Mouse (Mus musculus) limb, embryonic 10.5 days (tissue): ENCODE data around the gene Baiap2l2. TPM values are rescaled to one million over a fixed set of nuclear protein-coding genes. Genes with fewer than 3 reads are reported as not detected.

ENCODE experiments used
- DNase-seq: peaks from one replicate; pipeline ENCODE4 v3.0.0-alpha.2; 2017; ENCODE audit warnings: low spot score
- H3K27ac ChIP-seq: fragments of 300-500 bp; sonication (generic); 2 replicates; pipeline ENCODE4 v1.5.1; 2016; ENCODE audit warnings: mild to moderate bottlenecking
- H3K27me3 ChIP-seq: fragments of 300-500 bp; sonication (generic); 2 replicates; pipeline ENCODE4 v1.6.1; 2016; ENCODE audit warnings: low read depth, mild to moderate bottlenecking; ENCODE audit not compliant: poor library complexity, severe bottlenecking
- H3K36me3 ChIP-seq: fragments of 300-500 bp; sonication (generic); 2 replicates; pipeline ENCODE4 v1.6.1; 2016; ENCODE audit warnings: mild to moderate bottlenecking, moderate library complexity
- H3K4me1 ChIP-seq: fragments of 300-500 bp; sonication (generic); 2 replicates; pipeline ENCODE4 v1.6.1; 2016
- H3K4me3 ChIP-seq: fragments of 300-500 bp; sonication (generic); 2 replicates; pipeline ENCODE4 v1.5.1; 2016; ENCODE audit warnings: mild to moderate bottlenecking, moderate library complexity
- H3K9me3 ChIP-seq: fragments of 300-500 bp; sonication (generic); replicated peaks from 2 replicates; pipeline ENCODE4 v1.6.1; 2016; ENCODE audit warnings: mild to moderate bottlenecking
- WGBS: fragments of 180-500 bp; shearing (Covaris S2); methylation state at CpG from one replicate; pipeline ENCODE4 v1.1.7; 2016; 5-methylcytosine and 5-hydroxymethylcytosine counted together
- polyA plus RNA-seq: library from polyadenylated mRNA; unstranded; fragments of >200 nt; fragmentation: Nextera tagmentation; extraction: Ambion mirVana; gene quantifications from 2 replicates; pipeline ENCODE4 v1.2.1, GENCODE M21; 2016

Gene Baiap2l2
- polyA plus RNA-seq, 1 experiment from 2014 or later = 3.1 TPM

DNA sequence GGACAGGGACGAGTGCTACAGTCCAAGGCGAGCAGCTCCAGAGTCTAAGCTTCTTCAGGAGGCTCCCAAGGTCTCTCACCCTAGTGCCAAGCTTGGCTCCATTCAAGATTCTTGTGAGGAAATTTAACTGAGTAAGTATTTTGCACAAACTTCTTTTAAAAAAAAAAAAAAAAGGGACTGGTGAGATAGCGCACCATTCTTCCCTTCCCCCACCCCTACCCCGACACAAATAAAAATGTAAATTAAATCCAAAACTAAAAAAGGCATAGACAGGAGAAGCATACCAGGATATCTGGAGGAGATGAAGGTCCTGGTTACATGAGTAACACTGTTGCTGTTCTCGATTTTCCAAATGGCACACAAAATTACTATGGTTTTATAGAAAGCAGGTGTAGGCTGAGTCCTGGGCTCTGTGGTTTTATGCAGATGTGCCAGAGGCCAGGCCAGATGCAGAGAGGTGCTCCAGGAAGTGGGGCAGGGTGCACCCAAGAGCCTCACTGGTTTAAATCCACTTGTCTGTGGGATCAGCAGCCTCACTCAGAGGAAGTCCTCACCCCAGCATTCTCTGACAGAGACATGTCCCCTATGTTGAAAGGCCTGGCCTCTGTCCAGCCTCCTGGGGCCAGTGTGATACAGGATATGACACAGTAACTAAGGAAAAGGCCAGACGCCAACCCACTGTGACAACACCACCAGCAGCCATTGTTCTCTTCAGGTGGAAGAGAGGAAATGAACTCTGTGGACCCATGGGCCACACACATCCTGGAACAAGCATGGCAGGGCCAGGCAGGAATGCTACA lies 37.9 kb upstream of the Baiap2l2 start:
- Histone ChIP-seq H3K4me3 (no peak overlapping the region), H3K27me3 (no peaks in the 10 kb centered on the region), H3K27ac (peak overlapping the region; percentile 50; the same call in 1 of the 2 replicates), H3K36me3 (0 out of 2 replicates have a peak, but pooled peaks cover 3% of the 10 kb centered on the region), H3K9me3 (no peaks in the 10 kb centered on the region), H3K4me1 (peaks cover 52% of the 10 kb centered on the region)
- WGBS = 84% methylated on average over 6 of the region's 6 CpGs
- DNase-seq = no peak

DNA sequence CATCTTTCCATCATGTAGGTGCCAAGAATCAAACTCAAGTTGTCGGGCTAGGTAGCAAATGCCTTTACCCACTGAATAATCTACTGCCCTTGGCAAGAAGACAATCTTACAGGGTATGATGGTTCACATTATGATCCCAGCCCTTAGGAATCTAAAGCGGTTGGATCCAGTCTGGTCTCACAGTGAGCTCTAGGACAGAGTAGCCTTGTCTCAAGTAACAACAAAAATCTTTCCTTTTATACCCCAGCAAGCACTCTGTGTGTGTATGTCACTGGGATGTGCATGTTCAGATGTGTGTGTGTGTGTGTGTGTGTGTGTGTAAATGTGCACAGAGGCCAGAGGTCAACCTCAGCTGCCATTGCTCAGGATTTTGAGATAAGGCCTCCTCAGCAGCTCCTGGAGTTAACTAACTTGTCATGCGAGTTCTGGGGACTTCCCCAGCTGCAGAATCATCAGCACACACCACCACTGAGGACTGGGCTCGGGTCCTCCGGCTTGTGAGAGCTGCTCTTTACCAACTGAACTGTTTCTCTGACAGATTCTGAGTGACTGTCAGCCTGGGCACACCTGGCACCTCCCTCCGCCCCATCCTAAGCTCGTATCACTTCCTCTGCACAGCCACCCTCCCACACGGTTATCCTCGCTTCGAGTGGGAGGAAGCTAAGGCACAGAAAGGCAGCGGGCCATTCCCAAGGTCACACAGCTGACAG lies 37.1 kb upstream of the Baiap2l2 start:
- Histone ChIP-seq H3K4me1 (peaks cover 47% of the 10 kb centered on the region), H3K27me3 (no peaks in the 10 kb centered on the region), H3K27ac (0 out of 2 replicates have a peak overlapping the region, but pooled peaks have one; percentile 25), H3K9me3 (no peaks in the 10 kb centered on the region), H3K4me3 (no peak overlapping the region), H3K36me3 (peaks cover 7% of the 10 kb centered on the region)
- DNase-seq = no peak
- 80% methylated on average over 11 of the region's 11 CpGs for WGBS

DNA sequence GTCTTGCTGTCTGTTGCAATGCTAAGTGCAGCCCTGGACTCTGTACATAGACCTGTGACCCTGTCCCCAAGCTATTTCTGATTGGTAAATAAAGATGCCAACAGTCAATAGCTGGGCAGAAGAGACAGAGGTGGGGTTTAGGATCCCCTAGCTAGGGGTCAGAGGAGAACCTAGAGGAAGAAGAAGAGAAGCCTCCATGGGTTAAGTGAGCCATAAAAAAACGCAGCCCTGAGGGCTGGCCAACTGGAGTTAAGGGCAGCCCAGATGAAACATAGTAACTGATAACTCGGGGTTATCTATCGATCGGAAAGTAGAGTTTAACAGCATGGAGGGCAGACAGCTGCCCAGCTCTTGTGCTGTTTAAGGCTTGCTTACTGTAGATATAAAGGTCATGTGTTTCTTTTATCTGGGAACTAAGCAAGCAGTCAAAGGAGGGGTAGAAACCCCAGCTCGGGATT lies 36.4 kb upstream of the Baiap2l2 start:
- Histone ChIP-seq H3K9me3 (no peaks in the 10 kb centered on the region), H3K36me3 (peaks cover 12% of the 10 kb centered on the region), H3K27ac (no peak overlapping the region), H3K27me3 (no peaks in the 10 kb centered on the region), H3K4me3 (no peak overlapping the region), H3K4me1 (peaks cover 40% of the 10 kb centered on the region)
- no peak for DNase-seq
- 85% methylated on average over 5 of the region's 5 CpGs for WGBS

DNA sequence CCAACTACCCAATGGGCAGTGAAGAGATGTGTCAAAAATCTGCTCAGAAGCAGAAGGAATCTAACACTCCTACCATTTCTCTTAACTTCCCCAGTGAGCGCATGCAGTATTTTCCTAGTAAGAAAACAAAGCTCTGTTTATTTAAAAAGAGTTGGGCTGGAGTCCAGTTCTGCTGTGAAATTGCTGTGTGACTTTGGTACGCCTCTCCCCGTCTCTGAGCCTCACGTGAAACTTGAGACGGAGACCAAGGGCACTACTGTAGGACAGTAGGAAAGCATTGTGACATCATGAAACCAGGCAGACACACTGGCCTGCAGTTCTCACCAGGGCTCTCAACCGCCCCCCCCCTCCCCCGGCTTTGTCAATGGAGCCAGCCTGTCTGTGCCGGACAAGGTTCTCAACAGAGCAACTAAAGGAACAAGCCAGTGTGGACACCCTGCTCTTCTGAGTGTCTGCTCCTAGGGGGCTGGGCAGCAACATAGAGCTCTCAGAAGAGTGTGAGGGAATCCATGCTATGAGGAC lies 28.6 kb upstream of the Baiap2l2 start:
- Histone ChIP-seq H3K27ac (no peak overlapping the region), H3K27me3 (no peaks in the 10 kb centered on the region), H3K4me3 (no peak overlapping the region), H3K9me3 (no peaks in the 10 kb centered on the region), H3K36me3 (peaks cover 48% of the 10 kb centered on the region), H3K4me1 (no peaks in the 10 kb centered on the region)
- WGBS = 81% methylated on average over 8 of the region's 8 CpGs
- DNase-seq = no peak

DNA sequence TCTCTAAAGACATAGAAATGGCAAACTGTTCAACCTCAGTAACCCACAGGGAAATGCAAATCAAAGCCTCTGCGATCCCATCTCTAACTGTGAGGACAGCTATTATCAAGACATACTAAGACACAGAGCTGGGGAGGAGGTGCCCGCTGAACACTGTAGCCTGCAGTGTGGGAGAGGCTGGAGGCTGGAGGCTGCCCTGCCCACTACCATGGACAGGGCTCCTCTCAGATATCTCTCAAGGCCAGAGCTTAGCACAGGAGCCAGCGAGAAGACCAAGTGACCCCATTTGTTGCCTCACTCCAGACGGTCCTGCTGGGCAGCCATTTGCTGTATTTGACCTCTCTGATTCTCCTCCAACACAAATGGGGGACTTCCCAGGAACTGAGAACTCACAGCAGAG lies 22.5 kb upstream of the Baiap2l2 start:
- 51% methylated on average over 4 of the region's 4 CpGs for WGBS
- Histone ChIP-seq H3K27me3 (no peaks in the 10 kb centered on the region), H3K27ac (no peak overlapping the region), H3K4me1 (no peaks in the 10 kb centered on the region), H3K9me3 (no peaks in the 10 kb centered on the region), H3K36me3 (peaks cover 57% of the 10 kb centered on the region), H3K4me3 (no peak overlapping the region)
- no peak for DNase-seq

- H3K4me3 ChIP-seq = no peak overlapping the region
- H3K27ac ChIP-seq = no peak overlapping the region
- H3K4me1 ChIP-seq = no peaks in the 10 kb centered on the region
- no peaks in the 10 kb centered on the region for H3K9me3 ChIP-seq
- WGBS = 81% methylated on average over 23 of the region's 23 CpGs
- H3K36me3 ChIP-seq = peaks cover 43% of the 10 kb centered on the region
- no peak for DNase-seq
- H3K27me3 ChIP-seq = no peaks in the 10 kb centered on the region
These were observed 20.8 kb upstream of the Baiap2l2 start for GRCm38 (mm10) chr15:79306043-79306637.

DNA sequence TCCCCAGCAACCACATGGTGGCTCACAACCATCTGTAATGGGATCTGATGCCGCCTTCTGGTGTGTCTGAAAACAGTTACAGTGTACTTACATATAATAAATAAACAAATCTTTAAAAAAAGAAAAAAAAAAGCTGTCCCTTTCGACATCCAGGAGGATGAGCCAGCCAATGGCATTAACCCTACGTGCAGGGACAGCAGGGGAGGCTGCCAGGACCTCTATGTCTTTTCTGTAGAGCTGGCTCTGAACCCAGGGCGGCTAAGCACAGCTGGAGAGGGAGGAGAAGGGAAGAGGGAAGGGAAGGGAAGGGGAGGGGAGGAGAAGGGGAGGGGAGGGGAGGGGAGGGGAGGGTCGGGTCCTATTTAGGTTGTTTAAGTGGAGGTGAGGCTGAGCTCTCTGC lies 19.5 kb upstream of the Baiap2l2 start:
- DNase-seq = no peak
- Histone ChIP-seq H3K27ac (no peak overlapping the region), H3K9me3 (no peaks in the 10 kb centered on the region), H3K36me3 (peaks cover 42% of the 10 kb centered on the region), H3K4me1 (no peaks in the 10 kb centered on the region), H3K27me3 (no peaks in the 10 kb centered on the region), H3K4me3 (no peak overlapping the region)
- WGBS = 73% methylated on average over 3 of the region's 5 CpGs

DNA sequence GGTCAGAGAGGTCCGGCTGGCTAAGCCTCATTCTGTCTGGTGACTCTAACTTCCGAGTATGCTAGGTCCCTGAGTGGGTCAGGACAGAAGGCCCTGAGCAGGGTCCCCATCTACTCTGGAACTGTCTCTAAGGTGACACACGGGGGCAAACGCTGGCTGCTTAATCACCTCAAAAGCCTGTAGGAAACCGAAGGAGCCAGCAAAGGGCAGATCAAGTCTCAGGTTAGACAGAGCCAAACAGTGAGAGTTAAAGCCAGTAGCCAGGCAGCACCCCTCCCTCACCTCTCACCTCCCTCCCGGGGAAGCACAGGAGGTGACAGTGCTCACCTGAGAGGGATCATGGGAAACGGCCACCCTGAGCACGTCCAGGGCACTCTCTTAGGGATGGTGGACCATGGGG lies 18.4 kb upstream of the Baiap2l2 start:
- WGBS = 83% methylated on average over 8 of the region's 8 CpGs
- Histone ChIP-seq H3K27me3 (no peaks in the 10 kb centered on the region), H3K9me3 (no peaks in the 10 kb centered on the region), H3K4me1 (peaks cover 6% of the 10 kb centered on the region; the same call in 1 of the 2 replicates), H3K4me3 (no peak overlapping the region), H3K27ac (no peak overlapping the region), H3K36me3 (peaks cover 41% of the 10 kb centered on the region)
- DNase-seq = no peak

DNA sequence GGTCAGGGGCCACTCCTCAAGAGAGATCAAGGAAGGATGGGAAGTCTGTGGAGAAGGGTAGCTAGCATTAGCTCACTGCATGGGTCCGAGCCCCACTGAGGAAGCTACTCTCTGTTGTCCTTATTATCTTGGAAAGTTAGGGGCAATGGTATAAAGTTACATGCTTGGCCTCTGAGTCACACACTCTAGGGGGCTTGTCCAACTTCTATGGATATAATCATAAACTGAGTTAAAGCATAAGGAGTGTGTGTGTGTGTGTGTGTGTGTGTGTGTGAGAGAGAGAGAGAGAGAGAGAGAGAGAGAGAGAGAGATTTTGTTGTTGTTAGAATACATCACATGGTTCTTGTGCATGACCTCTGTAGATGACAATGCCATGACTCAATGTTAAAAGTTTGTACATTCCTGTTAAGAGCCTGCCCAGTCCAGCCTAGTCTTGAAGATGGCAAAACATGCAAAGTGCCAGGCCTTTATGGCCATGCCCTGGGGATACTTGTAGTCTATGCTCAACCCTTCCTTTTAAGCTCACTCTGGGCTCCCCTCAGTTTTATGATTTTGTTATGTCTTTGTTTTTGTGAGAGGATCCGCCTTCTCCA lies 14.3 kb upstream of the Baiap2l2 start:
- no peak for DNase-seq
- H3K4me1 ChIP-seq = peaks cover 6% of the 10 kb centered on the region; the same call in 1 of the 2 replicates
- peaks cover 14% of the 10 kb centered on the region for H3K36me3 ChIP-seq
- no peaks in the 10 kb centered on the region for H3K27me3 ChIP-seq
- 93% methylated on average over 2 of the region's 2 CpGs for WGBS
- no peak overlapping the region for H3K27ac ChIP-seq
- no peak overlapping the region for H3K4me3 ChIP-seq
- H3K9me3 ChIP-seq = no peaks in the 10 kb centered on the region

DNA sequence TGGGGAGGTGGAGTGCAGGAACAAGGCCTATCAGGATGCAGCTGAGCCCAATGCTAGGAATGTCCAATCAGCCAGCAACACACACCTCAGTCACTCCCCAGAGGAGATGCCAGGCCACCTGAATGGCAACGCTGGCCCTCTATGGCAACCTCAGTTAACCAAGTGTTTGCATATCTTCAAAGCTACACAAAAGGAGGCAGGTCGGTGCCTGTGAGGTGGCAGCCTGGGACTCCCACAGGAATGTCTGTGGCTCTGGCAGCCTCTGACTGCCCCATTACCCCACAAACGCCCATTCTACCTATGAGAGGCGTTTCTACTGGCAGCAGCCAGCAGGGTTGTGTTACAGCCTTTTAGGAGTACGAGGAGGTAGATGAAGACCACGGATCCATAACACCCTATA lies 13.2 kb upstream of the Baiap2l2 start:
- Histone ChIP-seq H3K9me3 (no peaks in the 10 kb centered on the region), H3K27me3 (no peaks in the 10 kb centered on the region), H3K4me1 (peaks cover 6% of the 10 kb centered on the region; the same call in 1 of the 2 replicates), H3K36me3 (peaks cover 9% of the 10 kb centered on the region), H3K4me3 (no peak overlapping the region), H3K27ac (no peak overlapping the region)
- 88% methylated on average over 6 of the region's 6 CpGs for WGBS
- DNase-seq = no peak

- Histone ChIP-seq H3K27ac (no peak overlapping the region), H3K36me3 (peaks cover 11% of the 10 kb centered on the region; the same call in 1 of the 2 replicates), H3K27me3 (no peaks in the 10 kb centered on the region), H3K4me3 (no peak overlapping the region), H3K9me3 (no peaks in the 10 kb centered on the region), H3K4me1 (0 out of 2 replicates have a peak, but pooled peaks cover 3% of the 10 kb centered on the region)
- DNase-seq = no peak
- 91% methylated on average over 9 of the region's 9 CpGs for WGBS
These were observed 7.4 kb upstream of the Baiap2l2 start for GRCm38 (mm10) chr15:79292779-79293178.

DNA sequence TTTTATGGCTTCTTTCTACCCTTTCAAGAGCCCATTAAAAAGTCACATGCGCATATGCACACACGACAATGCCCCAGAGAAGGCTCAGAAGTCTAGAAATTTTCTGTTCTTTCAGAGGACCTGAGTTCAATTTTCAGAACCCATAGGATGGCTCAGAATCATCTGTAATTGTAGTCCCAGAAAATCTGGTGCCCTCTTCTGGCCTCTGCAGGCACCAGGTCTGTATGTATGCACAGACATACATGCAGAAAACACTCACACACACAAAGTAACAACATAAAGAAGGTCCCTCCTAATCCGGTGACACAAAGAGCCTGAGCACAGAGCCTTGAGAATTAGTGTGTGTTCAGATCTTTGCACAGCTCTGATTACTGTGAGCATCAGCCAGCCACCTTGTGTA lies 5.0 kb upstream of the Baiap2l2 start:
- H3K9me3 ChIP-seq = no peaks in the 10 kb centered on the region
- no peak overlapping the region for H3K4me3 ChIP-seq
- 69% methylated on average over 3 of the region's 3 CpGs for WGBS
- H3K4me1 ChIP-seq = 0 out of 2 replicates have a peak, but pooled peaks cover 9% of the 10 kb centered on the region
- H3K27me3 ChIP-seq = no peaks in the 10 kb centered on the region
- peaks cover 29% of the 10 kb centered on the region for H3K36me3 ChIP-seq
- no peak overlapping the region for H3K27ac ChIP-seq
- DNase-seq = no peak
